Mouse (Mus musculus) G1E-ER4 (cell line): ENCODE measurements around the gene Smarcd3. TPM values are rescaled to one million over a fixed set of nuclear protein-coding genes. Genes with fewer than 3 reads are reported as not detected.

ENCODE experiments used
- GATA1 ChIP-seq: IDR thresholded peaks from one replicate; pipeline ENCODE4 v1.8.0; 2012; ENCODE audit warnings: low read length, inconsistent platforms
- polyA plus RNA-seq: library from polyadenylated mRNA; stranded (reverse); fragments of >175 nt; gene quantifications from 2 replicates; pipeline ENCODE4 v1.2.3, GENCODE M21; 2012

Smarcd3 gene
- polyA plus RNA-seq, 1 experiment = not detected

DNA sequence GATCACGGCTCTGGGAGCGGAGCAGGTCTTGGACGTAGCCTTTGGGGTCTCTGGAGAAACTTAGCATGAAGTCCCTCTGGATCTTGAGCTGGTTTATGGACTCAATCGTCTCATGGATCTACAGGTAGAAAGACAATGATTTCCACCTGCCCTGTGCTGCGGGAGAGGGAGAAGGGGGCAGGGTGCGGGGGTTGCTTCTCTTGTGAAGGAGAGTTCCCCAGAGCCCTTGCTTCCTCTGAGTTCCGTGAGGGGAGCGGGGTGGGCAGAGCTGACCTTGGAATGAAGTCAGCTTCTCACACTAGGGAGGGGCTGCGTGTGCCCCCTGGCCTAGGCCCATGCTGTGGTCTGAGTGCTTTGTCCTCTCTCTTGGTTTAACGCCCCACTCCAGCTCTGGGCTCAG lies 31.0 kb downstream of the Smarcd3 start:
- no peak for TF ChIP-seq GATA1

DNA sequence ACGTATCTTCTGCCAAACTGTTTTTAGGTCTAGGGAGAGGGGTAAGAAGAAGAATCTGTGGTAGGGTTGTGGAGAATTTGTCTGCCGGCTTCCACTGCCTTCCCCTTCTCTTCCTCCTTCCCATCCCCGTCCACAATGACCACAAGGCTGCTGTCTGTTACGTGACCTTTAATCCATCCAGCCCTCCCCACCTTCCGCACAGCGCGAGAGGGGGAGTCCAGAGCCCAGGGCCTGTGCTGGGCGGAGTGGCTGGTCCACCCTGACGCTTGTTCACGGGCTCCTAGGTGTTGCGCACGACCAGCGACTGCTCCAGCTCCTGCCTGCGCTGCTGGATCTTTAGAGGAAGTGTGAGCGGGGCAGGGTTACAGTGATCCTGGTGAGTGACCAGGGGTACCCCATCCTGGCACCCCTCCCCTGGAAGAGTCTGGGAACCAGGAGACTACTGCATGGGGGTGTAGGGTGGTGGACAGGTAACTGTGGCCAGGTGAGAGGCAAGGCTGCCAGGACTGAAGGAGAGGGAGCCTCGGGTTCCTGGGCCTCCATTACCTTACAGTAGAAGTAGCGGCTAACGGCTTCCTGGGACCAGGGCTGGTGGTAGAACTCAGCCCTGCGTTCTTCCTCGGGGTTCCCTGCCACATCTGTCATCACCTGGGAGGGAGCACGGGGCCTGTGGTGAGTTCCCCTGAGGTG lies 31.6 kb downstream of the Smarcd3 start:
- no peak for TF ChIP-seq GATA1

DNA sequence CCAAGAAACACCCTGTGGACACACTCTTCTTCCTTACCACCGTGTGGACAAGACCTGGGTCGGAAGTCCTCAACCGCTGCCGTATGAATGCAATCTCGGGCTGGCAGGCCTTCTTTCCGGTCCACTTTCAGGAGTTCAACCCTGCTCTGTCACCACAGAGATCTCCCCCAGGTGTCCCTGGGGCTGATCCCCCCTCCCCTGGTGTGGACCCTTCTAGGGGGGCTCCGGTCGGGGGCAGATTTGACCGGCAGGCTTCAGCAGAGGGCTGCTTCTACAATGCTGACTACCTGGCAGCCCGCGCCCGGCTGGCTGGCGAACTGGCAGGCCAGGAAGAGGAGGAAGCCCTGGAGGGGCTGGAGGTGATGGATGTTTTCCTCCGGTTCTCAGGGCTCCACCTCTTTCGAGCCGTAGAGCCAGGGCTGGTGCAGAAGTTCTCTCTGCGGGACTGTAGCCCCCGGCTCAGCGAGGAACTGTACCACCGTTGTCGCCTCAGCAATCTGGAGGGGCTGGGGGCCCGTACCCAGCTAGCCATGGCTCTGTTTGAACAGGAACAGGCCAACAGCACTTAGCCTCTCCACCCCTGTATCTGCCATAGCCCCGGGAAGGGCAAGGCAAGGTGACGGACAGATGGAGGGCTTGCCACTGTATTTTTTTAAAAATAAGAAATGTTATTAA lies 32.3 kb downstream of the Smarcd3 start:
- no peak for TF ChIP-seq GATA1

DNA sequence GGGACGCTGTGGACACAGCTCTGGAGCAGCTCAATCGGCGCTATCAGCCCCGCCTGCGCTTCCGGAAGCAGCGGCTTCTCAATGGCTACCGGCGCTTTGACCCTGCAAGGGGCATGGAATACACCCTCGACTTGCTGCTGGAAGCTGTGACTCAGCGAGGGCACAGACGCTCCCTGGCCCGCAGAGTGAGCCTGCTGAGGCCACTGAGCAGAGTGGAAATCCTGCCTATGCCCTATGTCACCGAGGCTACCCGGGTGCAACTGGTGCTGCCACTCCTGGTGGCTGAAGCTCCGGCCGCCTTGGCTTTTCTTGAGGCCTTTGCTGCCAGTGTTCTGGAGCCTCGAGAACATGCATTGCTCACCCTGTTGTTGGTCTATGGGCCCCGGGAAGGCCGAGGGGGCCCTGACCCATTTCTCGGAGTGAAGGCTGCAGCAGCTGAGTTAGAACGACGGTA lies 32.9 kb downstream of the Smarcd3 start:
- TF ChIP-seq GATA1 = no peak

DNA sequence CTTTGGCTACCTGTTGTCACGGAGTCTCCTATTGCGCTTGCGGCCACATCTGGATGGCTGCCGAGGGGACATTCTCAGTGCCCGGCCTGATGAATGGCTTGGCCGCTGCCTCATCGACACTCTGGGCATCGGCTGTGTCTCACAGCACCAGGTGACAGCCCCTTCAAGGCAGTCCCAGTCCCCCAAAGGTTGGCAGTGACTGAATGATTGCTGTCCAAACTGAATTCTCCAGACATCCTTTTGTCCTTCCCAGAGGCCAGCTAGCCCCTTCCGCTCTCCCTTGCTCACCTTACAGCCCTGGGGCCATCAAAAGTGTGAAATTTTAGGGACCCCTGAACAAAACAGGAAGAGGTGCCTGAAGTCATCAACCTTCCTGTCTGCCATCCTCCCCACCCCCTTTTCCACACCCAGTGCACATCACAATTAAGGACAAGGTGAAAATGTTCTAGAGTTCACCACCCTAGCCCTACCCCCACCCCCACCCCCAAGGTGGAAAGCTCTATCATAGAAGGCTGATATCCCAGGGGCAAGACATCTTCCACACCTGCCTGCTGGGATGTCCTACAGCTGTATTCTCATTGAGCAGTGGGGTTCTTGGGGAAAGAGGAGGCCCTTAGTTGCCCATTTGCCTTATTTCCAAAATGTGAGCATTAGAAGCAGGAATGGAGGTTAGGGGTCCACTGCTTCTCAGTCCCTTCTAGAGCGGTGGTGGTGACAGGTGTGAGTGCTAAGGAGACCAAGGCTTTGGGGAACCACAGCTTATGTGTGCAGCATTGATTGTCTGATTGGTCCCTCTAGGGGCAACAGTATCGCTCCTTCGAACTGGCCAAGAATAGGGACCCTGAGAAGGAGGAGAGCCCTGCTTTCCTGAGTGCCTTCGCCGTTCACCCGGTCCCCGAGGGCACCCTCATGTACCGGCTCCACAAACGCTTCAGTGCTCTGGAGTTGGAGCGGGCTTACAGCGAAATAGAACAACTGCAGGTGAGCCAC lies 34.4 kb downstream of the Smarcd3 start:
- TF ChIP-seq GATA1 = no peak

DNA sequence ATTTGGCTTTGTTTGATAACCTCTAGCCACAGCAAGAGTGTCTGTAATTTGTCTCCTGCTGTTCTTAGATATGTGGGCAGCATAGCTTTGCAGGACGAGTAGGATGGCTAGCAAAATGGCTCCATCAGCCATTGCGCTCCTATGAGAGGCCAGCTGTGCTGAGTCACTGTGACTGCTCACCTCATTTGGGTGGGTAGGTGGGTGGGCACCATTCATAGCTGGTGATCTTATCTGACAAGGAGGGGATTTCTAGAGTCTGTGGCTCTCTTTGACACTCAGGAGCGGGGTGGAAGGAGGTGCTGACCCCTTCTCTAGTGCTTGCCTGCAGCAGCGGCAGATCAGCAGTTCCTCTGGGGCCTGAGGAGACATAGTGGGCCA lies 37.0 kb downstream of the Smarcd3 start:
- no peak for TF ChIP-seq GATA1

DNA sequence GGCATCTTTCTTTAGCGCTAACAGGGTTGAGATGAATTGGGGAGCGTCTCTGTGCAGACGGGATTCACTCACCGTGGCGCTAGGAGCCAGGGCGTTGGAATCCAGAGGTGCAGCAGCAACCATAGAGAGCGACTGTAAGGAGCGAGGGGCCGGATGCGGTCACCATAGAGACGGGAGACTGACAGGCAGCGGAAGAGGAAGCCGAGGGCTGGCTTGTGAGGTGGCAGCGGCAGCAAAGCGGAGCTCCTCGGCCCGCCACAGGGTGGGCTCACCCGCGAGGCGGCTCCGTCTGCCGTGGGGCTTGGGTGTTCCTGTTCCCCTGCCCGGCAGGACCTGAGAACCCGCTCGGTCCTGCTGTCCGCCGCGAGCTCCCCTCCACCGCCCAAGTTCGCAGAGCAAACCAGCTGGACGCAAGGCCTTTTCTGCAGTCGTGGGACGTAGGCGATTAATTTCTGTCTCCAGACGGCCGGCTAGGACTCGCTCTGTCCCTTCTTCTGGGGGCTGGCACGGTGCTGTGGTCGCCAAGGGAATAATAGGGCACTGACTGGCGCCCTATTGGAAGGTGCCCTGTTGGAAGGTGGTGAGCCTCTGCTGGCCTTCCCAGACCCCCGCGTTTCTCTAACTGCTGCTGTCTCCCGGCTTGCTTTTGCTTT lies 37.5 kb downstream of the Smarcd3 start, which contains the start of gene Chpf2:
TSS of gene Chpf2 (plus strand) at position 195 of the 653 bp plus-strand sequence.
- TF ChIP-seq GATA1 = no peak

DNA sequence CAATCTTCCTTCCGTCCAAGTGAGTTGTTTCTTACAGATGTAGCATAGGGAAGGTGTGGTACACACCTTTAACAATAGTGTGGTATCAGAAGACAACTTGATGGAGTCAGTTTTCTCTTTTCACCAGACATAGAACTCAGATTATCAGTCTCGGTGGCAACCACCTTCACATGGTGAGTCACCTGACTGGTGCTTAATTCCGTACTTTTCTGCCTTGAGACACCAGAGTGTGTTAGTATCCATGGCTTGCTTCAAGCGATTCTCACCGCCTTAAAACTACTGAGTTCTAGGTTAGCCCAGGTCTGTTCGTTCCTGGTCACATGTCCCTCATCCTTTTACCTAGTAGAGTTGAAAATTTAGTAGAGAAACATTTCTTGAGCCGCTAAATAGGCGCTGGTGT lies 38.1 kb downstream of the Smarcd3 start:
- TF ChIP-seq GATA1 = no peak

DNA sequence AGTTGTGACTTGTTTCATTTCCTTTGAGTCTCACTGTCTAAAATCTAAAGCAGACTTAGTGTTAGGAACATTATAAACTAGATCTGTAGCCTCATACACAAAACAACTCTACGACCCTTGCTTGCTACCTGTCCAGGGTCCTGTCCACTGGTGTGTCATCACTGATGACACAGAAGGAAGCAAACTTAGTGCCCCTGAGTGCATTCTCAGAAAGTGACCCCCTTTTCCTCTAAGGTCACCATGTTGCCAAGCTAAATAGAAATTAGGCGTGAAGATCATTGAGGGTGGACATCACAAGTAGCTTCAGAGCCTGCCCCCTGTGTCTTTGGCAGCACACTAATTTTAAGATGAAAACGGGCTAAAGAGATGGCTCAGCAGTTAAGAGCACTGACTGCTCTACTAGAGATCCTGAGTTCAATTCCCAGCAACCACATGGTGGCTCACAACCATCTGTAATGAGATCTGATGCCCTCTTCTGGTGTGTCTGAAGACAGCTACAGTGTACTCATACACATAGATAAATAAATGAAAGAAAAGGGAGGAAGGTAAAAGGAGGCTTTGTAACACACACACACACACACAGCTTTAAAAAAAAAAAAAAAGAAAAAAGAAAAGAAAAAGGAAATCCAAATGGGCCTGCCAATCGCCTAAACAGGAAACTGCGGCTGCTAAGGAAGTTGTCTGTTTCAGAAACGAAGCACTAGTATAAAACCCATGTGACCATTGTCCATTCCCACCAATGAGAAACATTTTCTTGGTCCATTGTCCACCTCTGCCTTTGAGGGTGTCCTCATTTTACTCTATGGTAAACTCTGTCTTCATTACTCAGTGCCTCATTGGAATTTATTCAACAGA lies 45.9 kb downstream of the Smarcd3 start:
- no peak for TF ChIP-seq GATA1

DNA sequence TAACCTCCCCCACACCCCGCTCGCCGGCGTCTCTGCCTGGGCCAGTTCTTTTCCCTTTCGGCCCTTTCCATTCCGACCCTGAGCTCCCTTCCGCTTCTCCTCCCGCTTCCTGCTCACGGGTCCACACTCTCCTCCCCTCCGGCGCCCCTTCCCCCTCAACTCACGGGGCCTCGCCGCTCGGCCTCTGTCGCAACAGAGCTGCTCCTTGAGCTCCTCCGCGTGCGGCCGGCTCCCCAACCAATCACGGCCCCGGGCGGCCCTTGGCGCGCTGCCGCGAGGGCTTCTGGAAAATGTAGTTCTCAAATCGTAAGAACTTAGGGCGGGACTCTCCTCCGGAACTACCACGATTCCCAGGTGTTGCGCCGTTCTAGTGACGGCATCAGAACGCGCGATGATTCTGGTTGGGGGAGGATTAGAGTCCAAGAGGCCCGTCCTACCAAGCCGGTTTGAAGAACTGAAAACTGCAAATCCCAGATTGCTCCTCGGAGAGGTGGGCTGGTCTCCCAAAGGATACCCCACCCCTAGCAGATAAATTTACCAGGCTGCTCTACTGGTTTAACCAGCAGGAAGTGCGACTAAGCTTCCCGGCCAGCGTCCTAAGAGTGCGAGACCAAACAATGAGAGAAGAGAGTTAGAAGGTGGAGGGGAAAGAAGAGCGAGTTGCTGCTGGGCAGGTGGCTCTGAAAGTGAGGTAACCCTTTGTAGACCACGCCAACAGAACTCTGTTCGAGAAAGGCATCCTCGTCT lies 46.9 kb downstream of the Smarcd3 start, which contains the start of gene Abcf2:
TSS of gene Abcf2 (minus strand) at position 285 of the 747 bp plus-strand sequence.
- no peak for TF ChIP-seq GATA1

DNA sequence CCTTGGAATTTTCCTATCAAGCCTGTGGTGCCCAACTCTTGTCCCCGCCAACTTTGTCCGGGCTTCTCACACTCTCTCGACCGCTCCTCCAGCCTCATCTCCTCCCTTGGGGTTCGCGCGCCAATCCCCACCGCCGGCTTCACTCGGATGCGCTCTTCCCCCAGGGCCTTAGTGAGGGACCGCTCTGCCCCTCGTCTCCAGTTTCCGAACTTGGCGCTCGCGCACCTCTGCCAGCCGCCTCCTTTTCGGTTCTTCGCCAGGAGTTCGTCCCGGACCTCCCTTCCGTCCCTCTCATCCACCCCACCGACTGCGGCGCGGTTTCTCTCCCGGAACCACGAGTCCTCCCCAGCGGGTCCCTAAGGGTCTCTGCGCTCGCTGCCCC lies 47.4 kb downstream of the Smarcd3 start:
- TF ChIP-seq GATA1 = no peak

DNA sequence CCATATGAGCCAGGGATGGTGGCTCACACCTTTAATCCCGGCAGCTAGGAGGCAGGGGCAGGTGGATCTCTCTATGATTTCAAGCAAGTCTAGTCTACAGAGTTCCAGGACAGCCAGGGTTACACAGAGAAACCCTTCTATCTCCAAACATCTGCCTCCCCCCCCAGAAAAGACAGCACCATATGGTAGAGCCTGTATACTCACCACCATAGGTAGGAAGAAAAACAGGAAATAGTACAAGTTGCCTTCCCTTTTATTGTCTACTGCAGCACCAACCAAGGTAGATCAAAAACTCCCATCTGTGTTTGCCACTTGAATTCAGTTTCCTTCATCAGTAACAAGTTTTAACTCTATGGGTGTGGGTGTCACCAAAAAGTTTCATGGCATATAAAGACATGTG lies 48.3 kb downstream of the Smarcd3 start:
- TF ChIP-seq GATA1 = no peak

DNA sequence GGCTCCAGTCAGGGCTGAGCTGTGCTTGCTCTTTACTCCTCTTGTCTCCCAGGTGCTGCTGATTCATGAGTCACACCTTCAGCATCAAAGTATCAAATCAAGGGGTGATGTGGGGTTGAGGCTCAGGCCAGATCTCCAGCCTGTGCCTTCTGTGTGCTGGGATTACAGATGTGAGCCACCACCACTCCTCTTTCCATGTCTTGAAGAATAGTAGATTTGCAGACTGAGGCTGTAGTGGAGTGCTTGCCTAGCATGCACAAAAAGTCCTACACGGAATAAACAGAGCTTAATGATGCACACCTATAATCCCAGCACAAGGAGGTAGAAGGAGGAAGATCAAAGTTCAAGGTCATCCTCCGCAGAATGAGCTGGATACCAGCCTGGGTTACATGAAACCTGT lies 67.5 kb downstream of the Smarcd3 start, which contains the start of gene 4931409K22Rik:
TSS of gene 4931409K22Rik (minus strand) at position 101 of the 400 bp plus-strand sequence.
- TF ChIP-seq GATA1 = no peak
